ENCODE assay signal across 9 mouse cellular contexts in the genomic region with DNA sequence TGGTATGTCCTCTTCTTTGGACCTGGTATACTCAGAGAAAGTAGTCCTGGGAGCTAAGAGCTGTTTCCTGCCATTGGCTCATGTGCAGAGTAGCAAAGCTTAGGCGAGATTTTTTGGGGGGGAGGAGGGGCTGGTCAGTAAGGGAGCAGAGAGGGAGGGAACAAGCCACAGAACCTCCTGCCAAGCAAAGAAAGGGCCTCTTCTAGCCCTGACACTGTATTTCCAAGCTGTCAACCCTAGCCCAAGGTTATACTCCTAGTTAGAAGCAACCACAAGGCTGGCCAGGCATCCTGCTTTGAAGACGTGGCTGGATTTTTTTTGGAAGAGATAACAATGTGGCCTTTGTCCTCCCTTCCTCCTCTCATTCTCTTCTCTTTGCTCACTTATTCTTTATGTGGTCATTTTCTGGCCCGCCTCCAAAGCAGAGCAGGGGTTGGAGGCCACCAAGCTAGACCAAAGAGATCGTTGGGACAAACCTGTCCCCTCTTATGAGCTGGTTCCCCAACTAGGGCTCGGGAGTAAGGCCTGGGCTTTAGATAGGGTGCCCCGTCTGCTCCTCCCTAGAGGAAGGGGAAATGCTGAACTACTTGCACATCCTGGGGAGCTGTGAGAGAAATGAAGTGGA.
DNase-seq lines count a peak whose midpoint lies in the region; ATAC-seq and TF ChIP-seq lines count a peak whose summit lies in the region.
"Had no signal": no experiment of that assay in that cellular context is flagged by ENCODE, and none has a peak within 500 bp of the region (broad histone marks: within the 10 kb centered on the region; RNA-seq: fewer than 3 reads in every experiment).

No protein-coding gene starts in this region.

- H3K9me3 ChIP-seq in heart, embryonic 15.5 days (replicated peaks), result no peaks in the 10 kb centered on the region
- H3K9me3 ChIP-seq in lung, embryonic 14.5 days (ENCODE audit: low read depth, low read length), result no peaks in the 10 kb centered on the region
- no peaks in the 10 kb centered on the region for H3K9me3 ChIP-seq in limb, embryonic 15.5 days

- peaks cover 6% of the 10 kb centered on the region; the same call in 1 of the 2 replicates for H3K27me3 ChIP-seq in heart, embryonic 15.5 days
- no peaks in the 10 kb centered on the region for H3K27me3 ChIP-seq in lung, embryonic 14.5 days (ENCODE audit: insufficient read depth, low read length)
- peaks cover 41% of the 10 kb centered on the region; the same call in 1 of the 2 replicates for H3K27me3 ChIP-seq in limb, embryonic 15.5 days

- H3K4me3 ChIP-seq in heart, embryonic 15.5 days, result no peak overlapping the region
- H3K4me3 ChIP-seq in lung, embryonic 14.5 days (ENCODE audit: low read depth, low read length), result no peak overlapping the region
- no peak overlapping the region for H3K4me3 ChIP-seq in limb, embryonic 15.5 days

- ATAC-seq in heart, embryonic 15.5 days (replicated peaks; ENCODE audit: insufficient number of reproducible peaks, insufficient read depth, low FRiP score, low read depth), result no peak
- no peak for ATAC-seq in lung, embryonic 14.5 days (ENCODE audit: insufficient read depth)
- no peak for ATAC-seq in limb, embryonic 15.5 days (ENCODE audit: insufficient number of reproducible peaks, low FRiP score, low TSS enrichment, low read depth)

- H3K9ac ChIP-seq in heart, embryonic 15.5 days, result no peak overlapping the region
- H3K9ac ChIP-seq in lung, embryonic 14.5 days, result no peak overlapping the region
- no peak overlapping the region for H3K9ac ChIP-seq in limb, embryonic 15.5 days

- peak overlapping the region; percentile 87 for H3K27ac ChIP-seq in heart, embryonic 15.5 days
- peak overlapping the region; percentile 71 for H3K27ac ChIP-seq in lung, embryonic 14.5 days (ENCODE audit: low read depth)
- peak overlapping the region; percentile 78 for H3K27ac ChIP-seq in limb, embryonic 15.5 days

- H3K36me3 ChIP-seq in heart, embryonic 15.5 days, result no peaks in the 10 kb centered on the region
- H3K36me3 ChIP-seq in lung, embryonic 14.5 days (ENCODE audit: insufficient read depth), result no peaks in the 10 kb centered on the region
- H3K36me3 ChIP-seq in limb, embryonic 15.5 days, result no peaks in the 10 kb centered on the region

- TF ChIP-seq CTCF in lung, embryonic 14.5 days (IDR thresholded peaks at IDR 0.05; ENCODE audit: low read depth), result no peak

- peaks cover 36% of the 10 kb centered on the region for H3K4me1 ChIP-seq in heart, embryonic 15.5 days (replicated peaks)
- H3K4me1 ChIP-seq in lung, embryonic 14.5 days (ENCODE audit: insufficient read depth), result peaks cover 9% of the 10 kb centered on the region
- peaks cover 17% of the 10 kb centered on the region for H3K4me1 ChIP-seq in limb, embryonic 15.5 days

- no peak overlapping the region for H3K4me2 ChIP-seq in heart, embryonic 15.5 days
- no peak overlapping the region for H3K4me2 ChIP-seq in lung, embryonic 14.5 days
- H3K4me2 ChIP-seq in limb, embryonic 15.5 days, result no peak overlapping the region

- DNase-seq in heart, adult 8-10 months (ENCODE audit: low spot score), result no peak
- peak; percentile 15 for DNase-seq in lung, embryonic 14.5 days
- DNase-seq in lung, adult 18-20 months, result no peak
- DNase-seq in adrenal gland, postnatal 14 days, result peak; percentile 65
- no peak for DNase-seq in cerebellum, postnatal 14 days
- DNase-seq: cerebellum, adult 9-10 months; liver had no signal

- WGBS in heart, embryonic 15.5 days, result 47% methylated on average over 6 of the region's 6 CpGs
- WGBS in lung, embryonic 14.5 days, result 33% methylated on average over 6 of the region's 6 CpGs
- 64% methylated on average over 6 of the region's 6 CpGs for WGBS in limb, embryonic 15.5 days

Comparison
In these comparisons a context has a peak if more than half of its experiments do, and no peak if none do; other contexts are left out.
1. DNase-seq: peak in lung, embryonic 14.5 days (single experiment) and adrenal gland, postnatal 14 days (single experiment); none in heart, adult 8-10 months (single experiment), lung, adult 18-20 months (0 of 2) and cerebellum, postnatal 14 days (0 of 2).
2. Peak in every context shown above with its lines, with median percentiles within 50 percentile points of each other: H3K27ac ChIP-seq.